Mouse (Mus musculus) left cerebral cortex, adult 11 months (tissue): ENCODE data around the gene Depdc7.
A peak's percentile ranks its signal among the peaks of the same experiment; 100 is the strongest.

Experiments
- DNase-seq: peaks from one replicate; pipeline ENCODE4 v3.0.0; 2022; ENCODE audit warnings: low spot score

Depdc7 gene

GRCm38 (mm10) chr2:104716279-104716678 lies 26.4 kb downstream of the Depdc7 start, which contains the start of gene Pin1rt1:
Gene Pin1rt1, minus strand, starts transcription at chr2:104716379.
- no peak for DNase-seq

GRCm38 (mm10) chr2:104714254-104714691 lies 28.4 kb downstream of the Depdc7 start:
- DNase-seq = no peak

- no peak for DNase-seq
These were observed 30.2 kb downstream of the Depdc7 start for GRCm38 (mm10) chr2:104712486-104712809.

GRCm38 (mm10) chr2:104711585-104712485 lies 30.8 kb downstream of the Depdc7 start, which contains the start of gene Tcp11l1:
Gene Tcp11l1, minus strand, starts transcription at chr2:104712169.
- DNase-seq = peak; percentile 62

- DNase-seq = no peak
These were observed 31.9 kb downstream of the Depdc7 start for GRCm38 (mm10) chr2:104710670-104711370.

- DNase-seq = no peak
These were observed 32.8 kb downstream of the Depdc7 start for GRCm38 (mm10) chr2:104709786-104710337.

GRCm38 (mm10) chr2:104704355-104704754 lies 38.3 kb downstream of the Depdc7 start:
- no peak for DNase-seq

GRCm38 (mm10) chr2:104703158-104703557 lies 39.5 kb downstream of the Depdc7 start:
- DNase-seq = no peak

- no peak for DNase-seq
These were observed 43.0 kb downstream of the Depdc7 start for GRCm38 (mm10) chr2:104699659-104700058.

GRCm38 (mm10) chr2:104692551-104692950 lies 50.1 kb downstream of the Depdc7 start:
- no peak for DNase-seq

GRCm38 (mm10) chr2:104690720-104691119 lies 52.0 kb downstream of the Depdc7 start:
- no peak for DNase-seq

- no peak for DNase-seq
These were observed 54.0 kb downstream of the Depdc7 start for GRCm38 (mm10) chr2:104688724-104689123.

- DNase-seq = no peak
These were observed 54.4 kb downstream of the Depdc7 start for GRCm38 (mm10) chr2:104688321-104688720.

- no peak for DNase-seq
These were observed 55.4 kb downstream of the Depdc7 start for GRCm38 (mm10) chr2:104687261-104687660.

GRCm38 (mm10) chr2:104685418-104685817 lies 57.3 kb downstream of the Depdc7 start:
- DNase-seq = peak; percentile 37

GRCm38 (mm10) chr2:104684771-104685170 lies 57.9 kb downstream of the Depdc7 start:
- no peak for DNase-seq

GRCm38 (mm10) chr2:104677326-104677725 lies 65.4 kb downstream of the Depdc7 start:
- DNase-seq = no peak
